Mouse (Mus musculus) embryonic facial prominence, embryonic 15.5 days (tissue): ENCODE results near the gene Tada3. TPM values are rescaled to one million over a fixed set of nuclear protein-coding genes. Genes with fewer than 3 reads are reported as not detected.
A peak's percentile ranks its signal among the peaks of the same experiment; 100 is the strongest.

Experiments used
- ATAC-seq: fragments of 200-750 bp; cut with Nextera tagmentation; 2 replicates; pipeline ENCODE4 v1.8.0; 2017; ENCODE audit warnings: low read depth, moderate TSS enrichment; ENCODE audit not compliant: insufficient number of reproducible peaks, low FRiP score, low TSS enrichment
- H3K27ac ChIP-seq: fragments of 300-500 bp; sonication (generic); replicated peaks from 2 replicates; pipeline ENCODE4 v1.5.1; 2015; ENCODE audit warnings: mild to moderate bottlenecking, inconsistent platforms
- H3K27me3 ChIP-seq: fragments of 300-500 bp; sonication (generic); 2 replicates; pipeline ENCODE4 v1.6.1; 2015; ENCODE audit warnings: inconsistent platforms
- H3K36me3 ChIP-seq: fragments of 300-500 bp; sonication (generic); 2 replicates; pipeline ENCODE4 v1.6.1; 2015; ENCODE audit warnings: mild to moderate bottlenecking, inconsistent platforms
- H3K4me1 ChIP-seq: fragments of 300-500 bp; sonication (generic); 2 replicates; pipeline ENCODE4 v1.6.1; 2015; ENCODE audit warnings: inconsistent platforms
- H3K4me2 ChIP-seq: fragments of 300-500 bp; sonication (generic); replicated peaks from 2 replicates; pipeline ENCODE4 v1.6.1; 2015; ENCODE audit warnings: mild to moderate bottlenecking, inconsistent platforms
- H3K4me3 ChIP-seq: fragments of 300-500 bp; sonication (generic); replicated peaks from 2 replicates; pipeline ENCODE4 v1.5.1; 2015; ENCODE audit warnings: mild to moderate bottlenecking, inconsistent platforms
- H3K9ac ChIP-seq: fragments of 300-500 bp; sonication (generic); 2 replicates; pipeline ENCODE4 v1.6.1; 2015; ENCODE audit warnings: inconsistent platforms
- H3K9me3 ChIP-seq: fragments of 300-500 bp; sonication (generic); replicated peaks from 2 replicates; pipeline ENCODE4 v1.6.1; 2016; ENCODE audit warnings: inconsistent platforms
- WGBS: fragments of 180-500 bp; shearing (Covaris S2); methylation state at CpG from one replicate; pipeline ENCODE4 v1.1.7; 2015; 5-methylcytosine and 5-hydroxymethylcytosine counted together
- polyA plus RNA-seq: library from polyadenylated mRNA; unstranded; fragments of >200 nt; fragmentation: Nextera tagmentation; extraction: Ambion mirVana; gene quantifications from 2 replicates; pipeline ENCODE4 v1.2.1, GENCODE M21; 2015

Tada3 gene
- polyA plus RNA-seq, 1 experiment from 2014 or later, result 54.2 TPM

DNA sequence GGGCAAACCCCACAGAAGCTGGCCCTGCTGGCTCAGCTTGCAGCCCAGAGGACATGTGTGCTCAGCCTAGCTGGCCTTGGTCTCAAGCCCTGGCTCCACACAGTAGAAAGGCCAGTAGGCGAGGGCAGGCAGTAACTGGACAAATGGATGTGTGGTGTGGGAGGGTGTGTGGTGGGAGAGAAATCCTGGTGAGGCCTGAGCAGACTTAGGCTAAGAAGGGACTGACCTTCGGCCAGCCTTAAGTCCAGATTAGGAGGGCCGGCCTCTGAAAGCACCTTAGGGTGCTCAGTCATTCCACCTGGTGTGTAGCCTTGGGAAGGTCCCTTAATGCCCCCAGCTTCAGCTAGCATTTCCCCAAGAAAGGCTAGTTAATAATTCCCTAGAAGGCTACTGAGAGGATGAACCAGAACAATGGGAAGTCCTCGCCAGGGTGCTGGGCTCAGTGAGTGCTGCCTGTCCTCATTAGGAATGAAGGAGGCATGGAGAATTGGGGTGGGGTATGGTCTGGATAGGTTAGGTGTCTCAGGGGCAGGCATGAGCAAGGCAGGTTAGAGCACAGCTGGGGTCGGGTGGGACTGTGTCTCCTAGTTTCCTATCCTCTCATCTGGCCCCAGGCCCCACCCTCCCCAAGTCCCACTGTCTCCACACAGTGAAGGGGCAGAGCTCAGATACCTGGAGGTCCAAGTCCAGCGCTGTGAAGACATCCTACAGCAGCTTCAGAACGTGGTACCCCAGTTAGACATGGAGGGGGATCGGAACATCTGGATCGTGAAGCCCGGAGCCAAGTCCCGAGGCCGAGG lies 27.2 kb upstream of the Tada3 start:
- H3K4me3 ChIP-seq, result no peak overlapping the region
- H3K27ac ChIP-seq, result no peak overlapping the region
- WGBS, result 78% methylated on average over 12 of the region's 12 CpGs
- H3K27me3 ChIP-seq, result no peaks in the 10 kb centered on the region
- no peak overlapping the region for H3K4me2 ChIP-seq
- no peaks in the 10 kb centered on the region for H3K9me3 ChIP-seq
- ATAC-seq, result no peak
- H3K36me3 ChIP-seq, result no peaks in the 10 kb centered on the region; the same call in 1 of the 2 replicates
- H3K4me1 ChIP-seq, result peaks cover 4% of the 10 kb centered on the region
- H3K9ac ChIP-seq, result no peak overlapping the region

DNA sequence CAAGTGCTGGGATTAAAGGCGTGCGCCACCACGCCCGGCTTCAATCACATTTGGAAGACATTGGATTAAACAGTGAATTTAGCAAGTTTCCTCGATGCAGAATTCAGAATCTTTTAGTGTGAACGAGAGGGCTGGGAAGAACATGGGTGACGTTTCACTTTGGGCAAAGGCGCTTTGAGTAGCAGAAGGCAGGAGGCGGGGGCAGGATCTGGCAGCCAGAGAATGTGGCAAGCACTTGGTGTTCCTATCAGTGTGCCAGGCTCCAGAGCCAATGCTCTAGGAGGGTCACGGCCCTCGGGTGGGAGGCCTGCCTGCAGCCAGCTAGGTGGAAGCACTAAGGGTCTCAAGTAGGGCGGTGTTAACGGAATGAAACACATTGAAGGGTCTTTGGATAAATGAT lies 24.4 kb upstream of the Tada3 start:
- H3K27ac ChIP-seq, result no peak overlapping the region
- no peaks in the 10 kb centered on the region for H3K9me3 ChIP-seq
- 92% methylated on average over 13 of the region's 13 CpGs for WGBS
- H3K27me3 ChIP-seq, result no peaks in the 10 kb centered on the region
- no peak for ATAC-seq
- peaks cover 3% of the 10 kb centered on the region; the same call in 1 of the 2 replicates for H3K36me3 ChIP-seq
- no peak overlapping the region for H3K4me2 ChIP-seq
- no peak overlapping the region for H3K9ac ChIP-seq
- H3K4me3 ChIP-seq, result no peak overlapping the region
- H3K4me1 ChIP-seq, result no peaks in the 10 kb centered on the region

DNA sequence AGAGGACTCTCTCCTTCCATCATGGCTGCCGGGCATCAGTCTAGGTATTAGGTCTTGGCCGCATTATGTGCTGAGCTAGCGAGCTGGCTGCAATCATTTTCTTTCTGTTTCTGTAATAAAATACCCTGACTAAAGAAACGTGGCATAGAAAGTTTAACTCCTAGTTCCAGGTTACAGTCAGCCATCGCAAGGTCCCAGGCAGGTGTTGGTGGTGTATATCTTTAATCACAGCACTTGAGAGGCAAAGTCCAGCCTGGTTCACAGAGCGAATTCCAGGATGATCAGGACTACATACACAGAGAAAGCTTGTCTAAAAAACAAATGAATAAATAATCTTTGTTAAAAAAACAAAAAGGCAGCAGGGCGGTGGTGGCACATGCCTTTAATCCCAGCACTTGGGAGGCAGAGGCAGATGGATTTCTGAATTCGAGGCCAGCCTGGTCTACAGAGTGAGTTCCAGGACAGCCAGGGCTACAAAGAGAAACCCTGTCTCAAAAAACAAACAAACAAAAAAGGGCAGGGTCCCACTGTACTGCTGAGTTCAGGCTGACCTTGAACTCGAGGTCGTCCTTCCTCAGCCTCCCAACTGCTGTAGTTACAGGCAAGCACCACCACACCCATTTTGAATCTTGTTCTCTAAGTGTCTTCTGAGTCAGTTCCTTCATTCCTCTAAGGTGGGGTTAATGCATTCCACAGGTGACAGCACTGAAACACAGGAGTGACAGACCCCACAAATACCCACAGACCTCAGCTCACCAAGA lies 18.8 kb upstream of the Tada3 start:
- no peak for ATAC-seq

DNA sequence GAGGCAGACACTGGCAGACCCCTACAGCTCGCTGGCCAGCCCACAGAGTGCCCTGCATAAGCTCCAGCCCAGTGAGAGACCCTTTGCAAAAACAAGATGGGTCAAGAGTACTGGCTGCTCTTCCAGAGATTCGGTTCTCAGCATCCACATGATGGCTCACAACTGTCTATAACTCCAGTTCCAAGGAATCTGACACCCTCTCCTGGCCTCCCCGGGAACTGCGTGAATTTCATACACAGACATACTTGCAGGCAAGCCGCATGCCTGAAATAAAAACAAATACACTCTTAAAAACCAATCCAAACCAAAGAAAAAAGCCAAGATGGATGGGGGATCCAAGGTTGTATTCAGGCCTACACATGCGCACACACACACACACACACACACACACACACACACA lies 17.8 kb upstream of the Tada3 start:
- 91% methylated on average over 6 of the region's 6 CpGs for WGBS
- no peak overlapping the region for H3K27ac ChIP-seq

More for the DNA sequence above, 18.8 kb upstream of the Tada3 start:
- Histone ChIP-seq H3K4me2 (no peak overlapping the region), H3K36me3 (0 out of 2 replicates have a peak, but pooled peaks cover 7% of the 10 kb centered on the region), H3K4me3 (no peak overlapping the region), H3K9me3 (no peaks in the 10 kb centered on the region), H3K27me3 (no peaks in the 10 kb centered on the region), H3K27ac (no peak overlapping the region), H3K9ac (no peak overlapping the region), H3K4me1 (peaks cover 9% of the 10 kb centered on the region)
- WGBS, result 79% methylated on average over 10 of the region's 10 CpGs

DNA sequence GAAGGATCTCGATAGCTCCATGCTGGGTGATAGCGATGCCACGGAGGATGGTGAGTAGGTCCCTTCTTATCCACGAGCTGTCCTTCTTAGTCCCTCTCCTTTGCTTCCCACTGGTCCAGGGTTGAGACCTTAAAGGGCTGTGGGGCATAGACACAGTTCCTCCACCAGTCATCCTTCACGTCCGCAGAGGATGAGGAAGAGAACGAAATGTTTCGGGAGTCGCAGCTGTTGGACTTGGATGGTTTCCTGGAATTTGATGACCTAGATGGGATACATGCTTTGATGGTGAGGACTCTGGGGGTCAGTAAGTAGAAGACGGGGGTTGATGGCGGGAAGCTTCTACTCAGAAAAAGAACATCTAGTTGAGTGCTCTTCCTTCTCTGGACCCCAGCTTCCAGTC lies 17.1 kb upstream of the Tada3 start:
- Histone ChIP-seq H3K27me3 (no peaks in the 10 kb centered on the region), H3K4me2 (no peak overlapping the region), H3K36me3 (peaks cover 17% of the 10 kb centered on the region), H3K27ac (no peak overlapping the region), H3K9me3 (no peaks in the 10 kb centered on the region), H3K4me3 (no peak overlapping the region), H3K4me1 (peaks cover 9% of the 10 kb centered on the region), H3K9ac (no peak overlapping the region)
- 93% methylated on average over 11 of the region's 11 CpGs for WGBS
- no peak for ATAC-seq

More for the DNA sequence above, 17.8 kb upstream of the Tada3 start:
- H3K9me3 ChIP-seq, result no peaks in the 10 kb centered on the region
- no peak overlapping the region for H3K4me3 ChIP-seq
- no peak overlapping the region for H3K4me2 ChIP-seq
- peaks cover 10% of the 10 kb centered on the region; the same call in 1 of the 2 replicates for H3K36me3 ChIP-seq
- ATAC-seq, result no peak
- no peaks in the 10 kb centered on the region for H3K27me3 ChIP-seq
- H3K4me1 ChIP-seq, result peaks cover 9% of the 10 kb centered on the region
- no peak overlapping the region for H3K9ac ChIP-seq

DNA sequence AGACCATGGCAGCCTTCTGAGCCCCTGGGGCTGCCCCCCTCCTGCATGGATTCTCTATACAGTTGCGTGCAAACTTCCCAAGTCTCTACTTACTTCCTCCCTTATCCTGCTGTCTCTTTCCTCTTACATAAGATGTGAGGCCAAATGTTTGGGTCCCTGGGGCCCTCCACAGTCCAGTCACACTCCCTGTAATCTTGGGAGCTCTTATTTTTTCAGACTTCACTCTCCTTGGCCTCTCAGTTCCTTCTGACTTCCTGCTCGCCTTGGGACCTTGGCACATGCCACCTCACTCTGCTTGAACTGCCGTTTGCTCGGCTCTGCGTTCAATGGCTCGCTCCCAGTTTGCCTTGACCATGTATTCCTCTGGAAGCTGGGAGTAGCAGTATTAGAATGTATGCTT lies 16.3 kb upstream of the Tada3 start:
- peaks cover 26% of the 10 kb centered on the region for H3K36me3 ChIP-seq
- H3K4me2 ChIP-seq, result no peak overlapping the region
- H3K27ac ChIP-seq, result no peak overlapping the region
- no peaks in the 10 kb centered on the region for H3K27me3 ChIP-seq
- H3K4me1 ChIP-seq, result peaks cover 9% of the 10 kb centered on the region
- H3K4me3 ChIP-seq, result no peak overlapping the region
- 87% methylated on average over 6 of the region's 6 CpGs for WGBS
- ATAC-seq, result no peak
- H3K9me3 ChIP-seq, result no peaks in the 10 kb centered on the region
- no peak overlapping the region for H3K9ac ChIP-seq

DNA sequence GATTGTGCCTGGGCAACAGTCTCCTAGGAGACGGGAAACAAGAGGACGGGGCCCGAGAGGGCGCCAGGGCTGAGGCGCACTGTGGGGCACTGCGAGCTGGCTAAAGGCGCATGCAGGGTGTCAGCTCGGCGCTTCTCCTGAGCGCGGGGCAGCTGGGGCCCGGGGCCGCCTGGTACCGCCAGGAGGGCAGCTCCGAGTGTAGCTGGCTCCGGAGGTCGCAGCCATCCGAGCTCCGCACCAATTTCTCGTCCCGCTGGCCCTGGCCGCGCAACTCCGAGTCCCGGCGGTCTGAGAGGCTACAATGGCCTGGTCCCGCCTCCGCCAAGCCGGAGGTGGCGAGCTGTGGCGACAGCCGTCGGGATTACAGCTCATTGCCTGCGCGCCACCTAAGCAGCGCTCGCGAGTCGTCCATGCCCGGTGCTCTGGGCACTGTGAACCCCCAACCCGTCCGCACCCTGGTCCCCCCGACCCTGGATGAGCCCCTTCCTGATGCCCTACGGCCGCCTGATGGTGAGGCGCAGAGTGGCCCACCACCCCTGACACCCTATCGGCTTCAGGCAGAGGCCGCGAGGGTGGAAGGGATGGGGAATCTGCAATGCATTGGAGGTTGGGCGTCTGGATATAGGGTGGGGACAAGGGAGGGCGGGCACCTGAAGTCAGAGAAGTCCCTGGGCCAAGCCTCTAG lies 14.8 kb upstream of the Tada3 start:
- 2% methylated on average over 51 of the region's 51 CpGs for WGBS

DNA sequence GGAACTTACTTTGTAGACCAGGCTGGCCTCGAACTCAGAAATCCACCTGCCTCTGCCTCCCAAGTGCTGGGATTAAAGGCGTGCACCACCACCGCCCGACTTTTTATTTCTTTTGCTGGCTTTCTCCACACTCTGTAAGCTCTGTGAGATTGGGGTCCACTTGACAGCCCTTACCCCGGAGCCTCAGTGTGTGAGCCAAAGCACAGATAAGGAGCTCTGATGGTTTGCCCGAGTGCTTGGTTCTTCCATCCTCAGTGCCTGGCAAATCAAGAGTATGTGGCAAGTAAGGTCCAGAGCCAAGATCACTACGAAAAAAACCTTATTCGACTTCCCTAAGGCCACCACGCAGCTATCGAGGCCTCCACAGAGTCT lies 14.3 kb upstream of the Tada3 start:
- peak overlapping the region; percentile 95 for H3K4me2 ChIP-seq
- H3K27ac ChIP-seq, result no peak overlapping the region
- H3K36me3 ChIP-seq, result peaks cover 43% of the 10 kb centered on the region
- H3K27me3 ChIP-seq, result no peaks in the 10 kb centered on the region
- no peaks in the 10 kb centered on the region for H3K9me3 ChIP-seq
- H3K4me3 ChIP-seq, result peak overlapping the region; percentile 48
- WGBS, result 30% methylated on average over 10 of the region's 10 CpGs
- peaks cover 9% of the 10 kb centered on the region for H3K4me1 ChIP-seq
- peak overlapping the region; percentile 42 for H3K9ac ChIP-seq
- ATAC-seq, result no peak

More for the DNA sequence above, 14.8 kb upstream of the Tada3 start:
- Histone ChIP-seq H3K4me3 (peak overlapping the region; percentile 48), H3K9me3 (no peaks in the 10 kb centered on the region), H3K27ac (0 out of 2 replicates have a peak overlapping the region, but pooled peaks have one; percentile 39), H3K4me2 (peak overlapping the region; percentile 95), H3K36me3 (peaks cover 38% of the 10 kb centered on the region), H3K4me1 (peaks cover 9% of the 10 kb centered on the region), H3K27me3 (no peaks in the 10 kb centered on the region), H3K9ac (peak overlapping the region; percentile 42)
- peak; percentile 71 for ATAC-seq

DNA sequence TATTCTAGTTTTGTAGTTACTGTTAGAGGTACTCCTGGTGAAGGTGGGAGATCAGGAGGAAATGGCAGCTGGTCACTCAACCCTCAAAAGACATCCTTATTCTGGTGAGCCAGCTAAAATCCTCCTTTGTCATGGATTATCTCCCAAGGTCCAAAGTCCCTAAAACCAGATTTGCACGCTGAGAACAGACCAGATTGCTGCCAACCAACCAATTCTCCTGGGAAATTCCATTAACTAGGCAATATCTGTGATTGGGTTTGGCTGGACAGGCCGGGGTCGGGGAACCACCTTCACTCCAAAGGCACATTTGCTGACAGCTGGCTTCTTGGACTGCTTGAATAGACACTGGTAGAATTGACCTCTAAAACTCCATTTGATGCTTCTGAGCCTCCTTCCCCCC lies 13.0 kb upstream of the Tada3 start:
- Histone ChIP-seq H3K9me3 (no peaks in the 10 kb centered on the region), H3K27ac (no peak overlapping the region), H3K36me3 (peaks cover 54% of the 10 kb centered on the region), H3K4me3 (no peak overlapping the region), H3K4me1 (peaks cover 9% of the 10 kb centered on the region), H3K4me2 (no peak overlapping the region), H3K27me3 (no peaks in the 10 kb centered on the region), H3K9ac (no peak overlapping the region)
- ATAC-seq, result no peak
- 89% methylated on average over 3 of the region's 3 CpGs for WGBS

DNA sequence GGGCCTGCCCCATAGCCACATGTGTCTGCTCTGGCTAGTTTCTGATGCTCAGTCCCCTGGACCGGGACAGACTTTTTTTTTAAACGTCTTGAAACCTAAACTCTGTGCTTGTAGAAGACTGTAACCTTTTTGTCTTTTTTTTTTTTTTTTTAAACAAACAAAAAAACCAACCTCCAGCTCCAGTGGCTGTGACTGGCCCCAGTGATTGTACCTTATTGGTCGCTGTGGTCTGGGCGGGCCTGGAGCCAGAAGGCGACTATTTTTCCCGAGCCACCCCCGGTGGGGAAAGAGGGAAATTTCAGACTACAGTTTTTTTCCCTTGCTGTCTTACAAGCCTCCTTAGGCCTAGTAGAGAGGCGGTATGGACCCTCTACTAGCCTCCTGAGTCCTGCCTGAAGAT lies 11.3 kb upstream of the Tada3 start, which contains the start of gene Ttll3:
Ttll3 (plus strand) TSS at position 301 of the 400 bp plus-strand sequence.
- 70% methylated on average over 8 of the region's 8 CpGs for WGBS
- Histone ChIP-seq H3K4me3 (no peak within 1 kb of the TSS), H3K9ac (no peak within 1 kb of the TSS), H3K27ac (no peak within 1 kb of the TSS), H3K9me3 (no peaks in the 10 kb centered on the region), H3K27me3 (no peaks in the 10 kb centered on the region), H3K4me2 (no peak within 1 kb of the TSS), H3K4me1 (peaks cover 9% of the 10 kb centered on the region), H3K36me3 (peaks cover 67% of the 10 kb centered on the region)
- no peak for ATAC-seq

DNA sequence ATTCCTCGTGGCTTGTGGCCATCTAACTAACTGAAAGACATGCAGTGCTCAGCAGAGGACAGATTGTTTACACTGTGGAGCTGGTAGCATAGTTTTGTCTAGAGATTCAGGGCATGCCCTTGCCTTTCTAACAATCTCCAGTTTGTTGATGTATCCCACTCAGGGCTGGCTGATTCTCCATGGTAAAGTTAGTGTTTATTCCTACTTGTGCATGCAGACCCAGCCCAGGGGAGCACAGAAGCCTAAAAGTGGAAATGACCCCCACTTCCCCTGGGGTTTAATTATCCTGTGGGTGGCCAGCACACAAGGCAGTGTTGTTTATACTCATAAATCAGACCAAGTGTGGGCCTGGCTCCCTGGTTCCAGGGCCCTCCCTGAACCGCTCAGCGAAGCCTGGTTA lies 8.3 kb upstream of the Tada3 start:
- H3K9me3 ChIP-seq, result no peaks in the 10 kb centered on the region
- H3K27me3 ChIP-seq, result no peaks in the 10 kb centered on the region
- 79% methylated on average over 3 of the region's 3 CpGs for WGBS
- H3K4me3 ChIP-seq, result no peak overlapping the region
- peak; percentile 53; the same call in 1 of the 2 replicates for ATAC-seq
- H3K4me2 ChIP-seq, result no peak overlapping the region
- H3K27ac ChIP-seq, result no peak overlapping the region
- H3K4me1 ChIP-seq, result no peaks in the 10 kb centered on the region
- peaks cover 93% of the 10 kb centered on the region for H3K36me3 ChIP-seq
- H3K9ac ChIP-seq, result no peak overlapping the region
